Mouse (Mus musculus) bone marrow, adult 2 months (tissue): ENCODE data around the gene Gpt2.

Experiments
- CTCF ChIP-seq: fragments of 200-500 bp; IDR thresholded peaks from 2 replicates; pipeline ENCODE4 v1.5.1; 2011; ENCODE audit warnings: low read length, control low read depth; ENCODE audit not compliant: control insufficient read depth, insufficient read depth
- POLR2A ChIP-seq: fragments of 200-500 bp; IDR thresholded peaks from 2 replicates; pipeline ENCODE4 v1.6.1; 2011; ENCODE audit warnings: low read depth, mild to moderate bottlenecking, control low read depth, low read length, borderline replicate concordance; ENCODE audit not compliant: control insufficient read depth

GRCm38 (mm10) chr8:85573972-85574496 is 81.7 kb downstream of the Gpt2 start:
- TF ChIP-seq CTCF (no peak), POLR2A (no peak)
